Mouse (Mus musculus): Measurements from ENCODE around the gene Plekha1. TPM values are rescaled to one million over a fixed set of nuclear protein-coding genes. Genes with fewer than 3 reads are reported as not detected.

The Plekha1 gene
- total RNA-seq (2015), result 12.4 and 14.0 TPM in 2 replicates
- 19.3 and 23.3 TPM in 2 replicates for total RNA-seq (2017)

- ATAC-seq (replicated peaks; ENCODE audit: poor library complexity), result peak; percentile 98
Observed at GRCm38 (mm10) chr7:130865613-130866591, at the start of gene Plekha1. Gene Plekha1, plus strand, starts transcription at chr7:130865756.

GRCm38 (mm10) chr7:130816243-130816642 is 49.3 kb upstream of the Plekha1 start:
- ATAC-seq (replicated peaks; ENCODE audit: poor library complexity), result peak; percentile 74

DNA sequence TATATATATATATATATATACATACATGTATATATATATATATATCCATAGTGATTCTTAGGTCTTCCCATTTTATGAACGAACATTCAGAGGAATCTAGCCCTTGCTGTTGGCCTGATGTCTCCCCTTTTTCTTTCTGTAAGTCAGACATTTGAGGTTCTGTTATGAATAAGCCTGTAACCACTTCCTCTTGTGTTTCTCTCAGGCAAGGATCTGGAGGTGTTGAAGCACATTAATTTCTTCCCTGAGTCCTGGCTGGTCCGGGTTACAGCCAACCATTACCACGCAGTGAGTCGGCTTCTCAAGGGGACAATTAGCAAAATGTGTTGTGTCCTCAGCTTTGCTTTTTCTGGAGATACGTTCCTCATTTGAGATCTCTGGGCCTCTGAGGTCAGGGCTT is 46.7 kb upstream of the Plekha1 start:
- ATAC-seq (replicated peaks; ENCODE audit: poor library complexity), result peak; percentile 50

DNA sequence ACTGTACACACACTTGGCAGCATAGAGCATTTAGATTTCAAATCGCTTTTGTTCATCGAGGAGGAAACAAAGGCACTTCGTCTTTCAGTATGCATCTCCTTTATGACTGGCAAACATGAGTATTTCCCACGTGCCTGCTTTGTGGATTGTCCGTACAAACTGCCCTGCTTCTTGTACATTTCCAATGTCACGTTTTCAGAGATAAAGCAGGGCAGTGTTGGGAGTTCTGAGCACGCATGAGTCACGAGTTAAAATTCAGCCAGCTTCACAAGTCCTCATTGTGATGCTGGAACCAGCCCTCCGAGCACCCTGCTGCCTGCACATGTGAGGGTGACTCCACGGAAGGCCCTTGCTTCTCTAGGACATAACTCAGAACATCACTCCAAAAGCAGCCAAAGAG is 45.9 kb upstream of the Plekha1 start:
- no peak for ATAC-seq (replicated peaks; ENCODE audit: poor library complexity)

DNA sequence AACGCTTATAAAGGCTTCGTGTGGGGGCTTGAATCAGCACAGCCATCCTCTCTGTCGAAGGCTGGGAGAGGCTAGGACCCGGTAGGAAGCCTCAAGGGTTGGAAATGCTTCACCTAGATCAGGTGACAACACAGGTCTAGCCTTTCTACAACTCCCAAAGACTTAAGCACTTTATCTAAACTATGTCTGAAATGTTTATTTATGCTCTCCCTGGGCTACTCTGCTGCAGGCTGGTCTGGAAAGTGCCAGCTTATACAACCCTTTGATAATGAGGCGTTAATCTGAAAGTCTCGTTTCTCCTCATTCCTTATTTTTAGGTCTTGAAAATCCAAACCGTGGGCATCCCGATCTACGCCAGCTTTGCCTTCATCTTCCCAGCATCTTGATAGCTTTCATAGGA is 41.6 kb upstream of the Plekha1 start:
- no peak for ATAC-seq (replicated peaks; ENCODE audit: poor library complexity)

DNA sequence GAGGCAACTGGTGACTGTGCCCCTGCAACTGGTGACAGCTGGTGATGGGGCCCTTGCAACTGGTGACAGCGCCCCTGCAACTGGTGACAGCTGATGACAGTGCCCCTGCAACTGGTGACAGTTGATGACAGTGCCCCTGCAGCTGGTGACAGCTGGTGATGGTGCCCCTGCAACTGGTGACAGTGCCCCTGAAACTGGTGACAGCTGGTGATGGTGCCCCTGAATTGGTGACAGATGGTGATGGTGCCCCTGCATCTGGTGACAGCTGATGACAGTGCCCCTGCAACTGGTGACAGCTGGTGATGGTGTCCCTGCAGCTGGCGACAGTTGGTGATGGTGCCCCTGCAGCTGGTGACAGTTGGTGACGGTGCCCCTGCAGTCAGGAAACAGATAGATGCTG is 39.2 kb upstream of the Plekha1 start:
- peak; percentile 35 for ATAC-seq (replicated peaks; ENCODE audit: poor library complexity)

DNA sequence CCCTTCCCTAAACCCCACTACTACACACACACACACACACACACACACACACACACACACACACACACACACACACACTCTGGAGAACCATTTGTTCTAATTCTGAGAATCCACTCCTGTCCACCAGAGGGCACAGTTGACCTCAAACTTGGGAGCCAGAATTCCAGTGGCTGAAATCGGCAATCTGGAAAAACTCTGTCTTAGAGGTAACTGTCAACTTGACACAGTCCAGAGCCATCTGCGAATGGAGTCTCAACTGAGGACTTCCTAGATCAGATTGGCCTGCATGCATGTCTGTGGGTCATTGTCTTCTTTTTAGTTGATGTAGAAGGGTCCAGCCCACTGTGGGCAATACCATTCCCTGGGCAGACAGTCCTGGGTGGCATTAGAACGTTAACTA is 38.1 kb upstream of the Plekha1 start:
- ATAC-seq (replicated peaks; ENCODE audit: poor library complexity), result peak; percentile 48

- no peak for ATAC-seq (replicated peaks; ENCODE audit: poor library complexity)
Observed at GRCm38 (mm10) chr7:130827844-130828403, 37.6 kb upstream of the Plekha1 start.

DNA sequence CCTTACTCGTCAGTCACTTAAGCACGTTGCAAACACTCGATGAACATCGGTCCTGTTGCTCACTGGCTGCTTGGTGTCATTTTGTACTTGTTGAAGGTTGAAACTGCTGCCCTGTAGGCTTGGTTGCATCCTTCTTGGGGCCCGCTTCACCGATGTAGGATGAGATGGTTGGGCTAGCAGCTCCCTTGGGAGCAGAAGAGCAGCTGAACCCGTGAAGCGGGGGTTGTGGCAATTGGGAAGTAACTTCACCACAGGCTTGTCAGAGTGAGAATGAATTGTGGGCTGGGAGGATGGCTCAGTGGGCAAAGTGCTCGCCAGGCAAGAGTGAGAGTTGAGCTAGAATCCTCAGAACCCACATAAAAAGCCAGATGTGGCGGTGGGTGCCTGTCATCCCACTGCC is 37.1 kb upstream of the Plekha1 start:
- peak; percentile 24; the same call in 1 of the 2 replicates for ATAC-seq (replicated peaks; ENCODE audit: poor library complexity)

DNA sequence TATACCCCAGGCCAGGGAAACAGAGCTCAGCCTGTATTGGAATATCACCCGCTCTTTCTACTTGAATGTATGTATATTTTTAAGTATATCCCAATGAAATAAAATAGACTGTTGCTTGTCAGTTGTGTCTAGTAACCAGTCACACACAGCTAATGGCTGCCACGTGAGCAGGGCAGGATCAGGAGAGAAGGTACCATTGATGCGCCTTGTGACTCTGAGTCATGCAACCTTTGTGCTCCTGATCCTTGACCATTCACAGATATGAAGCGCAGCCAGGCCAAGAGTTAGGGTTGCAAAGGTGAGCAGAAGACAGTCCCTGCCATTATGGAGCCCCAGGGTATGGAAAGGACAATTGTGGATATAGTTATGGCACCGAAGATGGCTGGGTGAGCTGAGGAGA is 34.0 kb upstream of the Plekha1 start:
- ATAC-seq (replicated peaks; ENCODE audit: poor library complexity), result no peak

GRCm38 (mm10) chr7:130834299-130834698 is 31.3 kb upstream of the Plekha1 start:
- ATAC-seq (replicated peaks; ENCODE audit: poor library complexity), result peak; percentile 99

- no peak for ATAC-seq (replicated peaks; ENCODE audit: poor library complexity)
Observed at GRCm38 (mm10) chr7:130834958-130835861, 30.3 kb upstream of the Plekha1 start.

- no peak for ATAC-seq (replicated peaks; ENCODE audit: poor library complexity)
Observed at GRCm38 (mm10) chr7:130836066-130836465, 29.5 kb upstream of the Plekha1 start.

GRCm38 (mm10) chr7:130837941-130838657 is 27.5 kb upstream of the Plekha1 start:
- ATAC-seq (replicated peaks; ENCODE audit: poor library complexity), result no peak

GRCm38 (mm10) chr7:130838658-130839025 is 26.9 kb upstream of the Plekha1 start:
- ATAC-seq (replicated peaks; ENCODE audit: poor library complexity), result no peak

DNA sequence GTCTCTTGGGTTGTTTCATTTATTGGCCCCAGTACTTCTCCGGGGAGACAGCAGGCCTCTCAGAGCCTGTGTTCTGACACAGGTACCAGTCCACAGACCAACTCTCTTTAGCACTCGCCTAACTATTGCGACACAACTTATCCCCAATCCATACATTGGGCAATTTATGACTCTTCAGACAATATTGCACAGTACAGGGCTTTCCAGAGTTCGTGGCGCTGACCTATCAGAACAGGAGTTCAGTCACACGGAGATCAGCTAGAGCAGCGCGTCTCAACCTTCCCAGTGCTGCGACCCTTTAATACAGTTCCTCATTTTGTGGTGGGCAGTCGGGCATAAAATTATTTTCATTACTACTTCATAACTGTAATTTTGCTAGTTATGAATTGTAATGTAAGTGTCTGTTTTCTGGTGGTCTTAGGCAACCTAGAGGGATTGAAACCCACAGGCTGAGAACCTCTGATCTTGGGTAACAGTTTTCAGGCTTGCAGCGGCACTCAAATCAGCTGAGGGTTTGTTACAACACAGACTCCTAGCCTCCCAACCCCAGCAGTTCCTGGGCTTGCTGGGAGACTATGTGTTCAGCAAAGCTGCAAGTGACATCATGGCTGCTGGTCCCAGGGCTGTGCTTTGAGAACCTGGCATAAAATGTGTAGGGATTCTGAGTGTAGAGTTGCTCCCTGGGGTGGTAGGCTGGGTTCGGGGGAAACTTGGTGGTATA is 26.0 kb upstream of the Plekha1 start:
- peak; percentile 92 for ATAC-seq (replicated peaks; ENCODE audit: poor library complexity)

DNA sequence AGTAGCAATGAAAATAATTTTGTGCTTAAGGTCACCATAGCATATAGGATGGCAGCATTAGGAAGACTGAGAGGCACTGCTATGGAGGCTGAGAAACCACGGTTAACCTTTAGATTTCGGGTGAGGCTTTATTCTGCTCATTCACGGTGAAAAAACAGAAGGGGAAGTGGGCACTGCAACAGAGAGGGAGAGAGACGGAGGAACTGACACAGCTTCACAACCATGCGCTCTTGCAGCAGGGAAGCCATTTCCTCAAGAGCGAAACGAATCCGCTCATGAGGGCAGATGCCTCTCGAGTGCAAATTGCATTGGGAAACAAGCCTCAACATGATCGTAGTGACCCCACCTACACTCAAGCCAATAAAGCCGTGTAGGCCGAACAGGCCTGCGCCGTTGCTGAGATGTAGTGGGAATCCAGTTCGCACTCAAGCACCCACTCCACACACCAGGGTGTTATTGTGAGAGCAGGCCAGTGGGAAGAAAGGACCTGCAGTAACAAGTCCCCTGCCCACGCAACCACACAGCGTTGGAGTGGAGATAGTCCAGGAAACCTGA is 18.3 kb upstream of the Plekha1 start:
- peak; percentile 97 for ATAC-seq (replicated peaks; ENCODE audit: poor library complexity)

- ATAC-seq (replicated peaks; ENCODE audit: poor library complexity), result no peak
Observed at GRCm38 (mm10) chr7:130854684-130855292, 10.8 kb upstream of the Plekha1 start.

- no peak for ATAC-seq (replicated peaks; ENCODE audit: poor library complexity)
Observed at GRCm38 (mm10) chr7:130855681-130856080, 9.9 kb upstream of the Plekha1 start.
